ENCODE assay signal across 24 mouse cellular contexts in genomic region chr8:35944461-35944860, GRCm38 (mm10).
DNase-seq lines count a peak whose midpoint lies in the region; ATAC-seq lines count a peak whose summit lies in the region.
"Had no signal": no experiment of that assay in that cellular context is flagged by ENCODE, and none has a peak within 500 bp of the region (broad histone marks: within the 10 kb centered on the region; RNA-seq: fewer than 3 reads in every experiment).

No protein-coding gene starts in this region.

- no peaks in the 10 kb centered on the region for H3K36me3 ChIP-seq in heart, embryonic 11.5 days (ENCODE audit: control insufficient read depth, insufficient read depth, low read length)
- no peaks in the 10 kb centered on the region for H3K36me3 ChIP-seq in midbrain, embryonic 11.5 days (ENCODE audit: control insufficient read depth, insufficient read depth, low read length)
- no peaks in the 10 kb centered on the region for H3K36me3 ChIP-seq in midbrain, embryonic 14.5 days (ENCODE audit: control insufficient read depth, insufficient read depth, low read length)
- H3K36me3 ChIP-seq: embryonic facial prominence, embryonic 10.5 days; embryonic facial prominence, embryonic 12.5 days; forebrain, embryonic 15.5 days; G1E had no signal

- no peak overlapping the region for H3K4me2 ChIP-seq in heart, embryonic 11.5 days
- no peak overlapping the region for H3K4me2 ChIP-seq in midbrain, embryonic 11.5 days
- no peak overlapping the region for H3K4me2 ChIP-seq in midbrain, embryonic 14.5 days (ENCODE audit: low read length)
- H3K4me2 ChIP-seq: embryonic facial prominence, embryonic 12.5 days; forebrain, embryonic 13.5 days; forebrain, embryonic 15.5 days had no signal

- H3K27ac ChIP-seq in heart, embryonic 11.5 days (ENCODE audit: low read depth, low read length) = no peak overlapping the region
- no peak overlapping the region for H3K27ac ChIP-seq in midbrain, embryonic 11.5 days (ENCODE audit: low read depth, low read length)
- no peak overlapping the region for H3K27ac ChIP-seq in midbrain, embryonic 14.5 days (replicated peaks; ENCODE audit: low read depth, low read length)
- H3K27ac ChIP-seq: embryonic facial prominence, embryonic 10.5 days; embryonic facial prominence, embryonic 12.5 days; forebrain, embryonic 13.5 days; forebrain, embryonic 15.5 days had no signal

- no peaks in the 10 kb centered on the region for H3K27me3 ChIP-seq in heart, embryonic 11.5 days (ENCODE audit: control insufficient read depth, insufficient read depth, low read length)
- no peaks in the 10 kb centered on the region; the same call in 1 of the 2 replicates for H3K27me3 ChIP-seq in midbrain, embryonic 11.5 days (ENCODE audit: control insufficient read depth, insufficient read depth, low read length)
- H3K27me3 ChIP-seq in midbrain, embryonic 14.5 days (ENCODE audit: control insufficient read depth, insufficient read depth, low read length) = no peaks in the 10 kb centered on the region
- H3K27me3 ChIP-seq: CH12.LX; embryonic facial prominence, embryonic 12.5 days; forebrain, embryonic 13.5 days; forebrain, embryonic 15.5 days; Patski had no signal

- H3K9ac ChIP-seq in heart, embryonic 11.5 days (ENCODE audit: low read depth, low read length) = no peak overlapping the region
- H3K9ac ChIP-seq in midbrain, embryonic 11.5 days (ENCODE audit: low read length) = no peak overlapping the region
- no peak overlapping the region for H3K9ac ChIP-seq in midbrain, embryonic 14.5 days (replicated peaks; ENCODE audit: low read length)
- H3K9ac ChIP-seq: embryonic facial prominence, embryonic 12.5 days; forebrain, embryonic 13.5 days; forebrain, embryonic 15.5 days; forebrain, postnatal 0 days had no signal

- no peak overlapping the region for H3K4me3 ChIP-seq in heart, embryonic 11.5 days (ENCODE audit: low read depth, low read length)
- H3K4me3 ChIP-seq in midbrain, embryonic 11.5 days (ENCODE audit: low read depth, low read length) = no peak overlapping the region
- no peak overlapping the region for H3K4me3 ChIP-seq in midbrain, embryonic 14.5 days (replicated peaks; ENCODE audit: low read depth, low read length)
- H3K4me3 ChIP-seq: embryonic facial prominence, embryonic 10.5 days; embryonic facial prominence, embryonic 12.5 days; forebrain, embryonic 13.5 days; forebrain, embryonic 15.5 days had no signal

- ATAC-seq in heart, embryonic 11.5 days (replicated peaks; ENCODE audit: insufficient number of reproducible peaks, low FRiP score, low TSS enrichment) = no peak
- no peak for ATAC-seq in midbrain, embryonic 11.5 days (ENCODE audit: low FRiP score)
- no peak for ATAC-seq in midbrain, embryonic 14.5 days (ENCODE audit: low FRiP score, low TSS enrichment)
- ATAC-seq: activated CD4-positive, CD25-positive, alpha-beta regulatory T cell, adult 4 months; CD4-positive, CD25-positive, alpha-beta regulatory T cell, adult 4 months; forebrain, embryonic 13.5 days; forebrain, embryonic 15.5 days; forebrain, postnatal 0 days; Patski had no signal

- H3K4me1 ChIP-seq in heart, embryonic 11.5 days (ENCODE audit: control insufficient read depth, insufficient read depth, low read length) = peaks cover 28% of the 10 kb centered on the region
- H3K4me1 ChIP-seq in midbrain, embryonic 11.5 days (ENCODE audit: control insufficient read depth, insufficient read depth, low read length) = no peaks in the 10 kb centered on the region
- H3K4me1 ChIP-seq in midbrain, embryonic 14.5 days (ENCODE audit: control insufficient read depth, insufficient read depth, low read length) = no peaks in the 10 kb centered on the region
- H3K4me1 ChIP-seq: embryonic facial prominence, embryonic 12.5 days had no signal

- no peaks in the 10 kb centered on the region for H3K9me3 ChIP-seq in heart, embryonic 11.5 days (replicated peaks; ENCODE audit: control insufficient read depth, low read length)
- no peaks in the 10 kb centered on the region for H3K9me3 ChIP-seq in midbrain, embryonic 11.5 days (ENCODE audit: control insufficient read depth, low read length)
- H3K9me3 ChIP-seq in midbrain, embryonic 14.5 days (ENCODE audit: control insufficient read depth, low read length) = no peaks in the 10 kb centered on the region
- H3K9me3 ChIP-seq: embryonic facial prominence, embryonic 10.5 days; embryonic facial prominence, embryonic 12.5 days; forebrain, embryonic 13.5 days; forebrain, embryonic 15.5 days; G1E had no signal

- peak; percentile 79 for DNase-seq in heart, adult 11 months
- DNase-seq in midbrain, embryonic 11.5 days (ENCODE audit: low spot score, missing footprints) = peak; percentile 44
- no peak for DNase-seq in midbrain, embryonic 14.5 days
- peak; percentile 59 for DNase-seq in R1 (ENCODE audit: low read depth, low spot score)
- DNase-seq: adrenal gland, adult 8-10 months; adrenal gland, postnatal 14 days; adrenal gland, postnatal 36 days; B cell, adult 2 months; cerebellum, adult 11-12 months; cerebellum, adult 2 months; cerebellum, adult 9-10 months; cerebellum, postnatal 10 days; cerebellum, postnatal 25 days; forebrain, postnatal 0 days had no signal

- 73% methylated on average over 4 of the region's 4 CpGs for WGBS in heart, embryonic 11.5 days (ENCODE audit: insufficient replicate concordance)
- WGBS in midbrain, embryonic 11.5 days = 85% methylated on average over 4 of the region's 4 CpGs
- 86% methylated on average over 4 of the region's 4 CpGs for WGBS in midbrain, embryonic 14.5 days
